Mouse (Mus musculus) granulocyte monocyte progenitor cell, adult 5-6 weeks (primary cell): Measurements from ENCODE around the gene Erg28. TPM values are rescaled to one million over a fixed set of nuclear protein-coding genes. Genes with fewer than 3 reads are reported as not detected.

Experiments
- ATAC-seq: replicated peaks from 2 replicates; pipeline ENCODE4 v1.8.0; 2016; ENCODE audit warnings: mild to moderate bottlenecking, moderate TSS enrichment, inconsistent platforms; ENCODE audit not compliant: poor library complexity, severe bottlenecking
- total RNA-seq, 2 experiments: library from RNA; stranded (forward) in 1 of 2; stranded (reverse) in 1 of 2; fragments of 200-712, 200-1000 nt in 1 of 2; fragments of >200 nt in 1 of 2; fragmentation: Nextera tagmentation in 1 of 2; gene quantifications; 2 replicates each; pipeline ENCODE4 v1.2.3; 2014 to 2017

The Erg28 gene
- total RNA-seq (2014; fragmentation: Nextera tagmentation) (64.0 and 79.4 TPM in 2 replicates), total RNA-seq (2017) (82.2 and 90.4 TPM in 2 replicates)

- peak; percentile 94 for ATAC-seq
Observed at GRCm38 (mm10) chr12:85824438-85825264, at the start of gene Erg28, which contains the start of gene Ttll5. Erg28 (minus strand) TSS chr12:85824550. Ttll5 (plus strand) TSS chr12:85824659.

GRCm38 (mm10) chr12:85869423-85869822, 45.1 kb upstream of the Erg28 start:
- ATAC-seq, result no peak

DNA sequence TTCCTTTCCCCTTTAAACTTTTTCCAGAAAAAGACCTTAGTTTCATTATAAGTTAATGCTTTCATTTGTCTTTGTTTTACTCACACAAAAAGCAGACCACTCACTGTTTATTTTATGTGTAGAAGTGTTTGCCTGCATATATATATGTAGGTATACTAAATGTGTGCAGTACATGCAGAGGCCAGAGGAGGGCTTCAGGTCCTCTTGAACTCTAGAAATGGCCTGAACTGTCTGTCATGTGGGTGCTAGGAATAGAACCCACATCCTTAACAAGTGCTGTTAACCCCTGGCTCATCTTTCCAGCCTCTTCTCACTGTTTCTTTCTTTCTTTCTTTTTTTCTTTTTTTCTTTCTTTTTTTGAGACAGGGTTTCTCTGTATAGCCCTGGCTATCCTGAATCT, 42.8 kb upstream of the Erg28 start:
- no peak; the same call in 1 of the 2 replicates for ATAC-seq

DNA sequence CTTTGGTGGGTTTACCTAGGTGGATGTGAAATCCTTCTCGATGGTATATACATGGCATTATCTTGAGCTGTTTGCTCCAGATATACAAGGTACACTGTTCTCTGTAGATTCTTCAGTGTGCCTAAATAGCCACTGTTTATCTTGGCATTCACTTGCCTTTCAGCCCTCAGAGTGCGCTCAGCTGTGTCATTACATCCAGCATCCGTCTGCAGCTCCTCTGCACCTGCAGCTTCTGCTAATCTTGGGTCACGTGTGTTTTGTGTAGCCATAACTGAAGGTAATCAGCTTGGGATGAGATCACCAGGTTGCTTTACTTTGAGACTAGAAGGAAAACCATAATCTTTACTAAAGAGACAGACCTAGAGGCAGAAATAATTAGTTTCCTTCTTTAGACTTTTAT, 42.3 kb upstream of the Erg28 start:
- no peak for ATAC-seq

DNA sequence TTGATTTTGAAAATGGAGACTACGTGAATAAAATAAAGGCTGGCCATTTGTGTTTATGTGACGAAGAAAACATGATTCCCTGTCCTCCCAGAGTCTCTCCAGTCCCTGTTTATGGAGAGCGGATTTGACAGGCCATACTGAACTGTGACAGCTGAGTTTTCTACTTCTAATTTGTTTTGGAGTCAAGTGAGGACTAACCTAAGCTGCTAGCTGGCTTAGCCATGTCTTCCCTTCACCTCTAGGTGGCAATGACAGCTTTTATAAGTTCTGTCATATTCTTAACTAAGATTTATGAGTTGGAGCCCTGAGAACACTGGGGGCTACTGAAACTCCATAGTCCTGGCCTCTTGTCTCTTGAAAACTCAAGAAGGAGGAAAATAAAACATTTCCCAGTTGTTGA, 41.2 kb upstream of the Erg28 start:
- no peak for ATAC-seq

DNA sequence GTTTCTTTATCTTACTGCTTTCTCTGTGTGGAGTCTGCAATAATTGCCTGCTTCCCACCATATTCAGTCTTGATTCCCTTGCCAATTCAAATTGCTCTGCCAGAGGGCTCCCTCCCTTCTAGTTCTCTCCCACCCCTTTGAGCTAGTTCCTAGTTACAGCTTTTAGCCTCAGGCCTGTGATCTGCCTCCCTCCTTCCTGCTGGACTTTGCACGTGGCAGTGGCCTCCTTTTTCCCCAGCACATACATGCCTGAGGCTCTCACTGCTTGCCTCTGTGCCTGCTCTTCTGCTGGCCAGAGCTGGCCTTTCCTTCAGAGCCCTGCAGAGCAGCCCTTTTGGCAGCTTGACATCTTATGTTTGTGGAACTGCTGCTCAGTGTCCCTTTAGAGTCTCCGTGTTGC, 38.2 kb upstream of the Erg28 start:
- no peak for ATAC-seq

DNA sequence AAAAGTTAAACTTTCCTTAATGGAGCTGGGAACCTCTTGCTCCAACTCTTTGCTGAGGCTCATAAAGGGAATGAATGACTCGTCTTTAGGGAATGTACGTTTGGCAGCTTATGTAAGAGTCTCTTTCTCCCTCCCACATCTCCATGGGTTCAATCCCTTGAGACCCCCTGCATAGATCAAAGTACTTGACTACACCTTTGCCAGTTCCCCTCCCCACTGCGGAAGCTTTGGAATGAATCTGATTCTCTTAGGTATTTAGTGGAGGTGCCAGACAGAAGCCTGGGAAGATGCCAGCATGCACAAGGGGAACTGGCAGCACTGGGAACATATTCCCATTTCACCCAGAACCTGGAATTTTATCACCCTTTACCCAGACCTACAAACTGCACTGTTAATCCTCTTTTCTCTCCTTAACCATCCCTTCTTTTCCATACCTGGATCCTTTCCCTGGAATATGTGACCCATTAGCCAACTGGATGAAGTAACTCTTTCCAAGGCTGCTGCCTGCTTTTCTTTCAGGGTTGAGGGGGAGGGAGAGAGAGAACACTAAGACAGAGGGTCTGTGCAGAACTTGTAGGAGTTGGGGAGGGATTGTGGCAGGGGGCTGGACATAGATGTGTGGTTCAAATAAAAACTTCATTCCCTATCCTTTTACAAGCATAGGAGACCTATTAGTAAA, 35.3 kb upstream of the Erg28 start:
- ATAC-seq, result no peak

- no peak for ATAC-seq
Observed at GRCm38 (mm10) chr12:85859111-85859510, 34.8 kb upstream of the Erg28 start.

DNA sequence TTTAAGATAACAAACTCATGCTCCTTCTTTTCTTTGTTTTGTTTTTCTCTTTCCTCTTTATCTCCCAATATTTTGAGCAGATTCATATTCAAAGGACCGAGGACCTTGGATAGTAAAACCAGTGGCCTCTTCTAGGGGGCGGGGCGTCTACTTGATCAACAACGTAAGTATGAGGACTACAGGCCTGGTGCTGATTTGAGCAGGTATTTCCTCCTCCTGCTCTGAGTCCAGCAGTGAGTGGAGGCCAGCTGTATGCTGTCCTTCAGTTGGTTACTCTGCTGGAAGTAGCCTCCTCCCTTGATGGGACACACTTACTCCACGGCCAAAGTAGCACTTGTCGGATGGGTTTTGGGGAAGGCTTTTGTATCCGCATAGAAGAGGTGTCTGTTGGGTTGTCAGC, 33.0 kb upstream of the Erg28 start:
- ATAC-seq, result no peak

DNA sequence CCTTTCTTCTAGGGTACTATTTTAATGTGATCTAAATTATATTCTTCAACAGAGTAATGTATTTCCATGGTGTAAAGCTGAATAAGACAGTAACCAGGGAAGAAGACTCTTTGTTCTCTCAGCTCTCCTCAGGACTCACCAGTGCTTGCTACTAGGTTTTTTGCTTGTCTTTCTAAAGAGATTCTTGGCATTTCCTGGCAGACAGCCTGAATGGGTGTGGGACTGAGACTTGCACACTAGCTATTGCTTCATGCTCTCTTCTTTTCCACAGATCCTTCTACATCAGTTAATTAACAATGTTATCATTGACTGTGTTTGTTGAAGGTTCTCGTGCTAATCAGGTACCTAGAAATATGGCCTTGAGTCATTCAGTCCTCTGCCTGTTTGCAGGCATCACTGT, 29.9 kb upstream of the Erg28 start:
- no peak for ATAC-seq

DNA sequence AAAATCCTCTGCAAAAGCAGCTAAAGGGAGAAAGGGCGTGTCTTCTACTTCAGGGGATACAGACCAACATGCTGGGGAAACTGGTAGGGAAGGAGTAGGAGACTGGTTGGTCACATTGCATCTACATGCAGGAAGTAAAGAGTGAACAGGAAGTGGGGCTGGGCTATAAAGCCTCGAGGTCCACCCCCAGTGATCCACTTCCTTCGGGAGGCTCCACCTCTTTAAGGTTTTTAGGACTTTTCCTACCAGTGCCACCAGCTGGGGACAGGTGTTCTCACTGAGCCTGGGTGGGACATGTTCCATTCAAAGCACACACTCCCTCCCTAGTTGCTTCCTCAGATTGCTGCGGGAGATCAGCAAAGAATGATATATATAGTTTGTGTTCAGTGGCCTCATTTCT, 29.5 kb upstream of the Erg28 start:
- no peak for ATAC-seq

- no peak for ATAC-seq
Observed at GRCm38 (mm10) chr12:85850661-85851060, 26.3 kb upstream of the Erg28 start.

DNA sequence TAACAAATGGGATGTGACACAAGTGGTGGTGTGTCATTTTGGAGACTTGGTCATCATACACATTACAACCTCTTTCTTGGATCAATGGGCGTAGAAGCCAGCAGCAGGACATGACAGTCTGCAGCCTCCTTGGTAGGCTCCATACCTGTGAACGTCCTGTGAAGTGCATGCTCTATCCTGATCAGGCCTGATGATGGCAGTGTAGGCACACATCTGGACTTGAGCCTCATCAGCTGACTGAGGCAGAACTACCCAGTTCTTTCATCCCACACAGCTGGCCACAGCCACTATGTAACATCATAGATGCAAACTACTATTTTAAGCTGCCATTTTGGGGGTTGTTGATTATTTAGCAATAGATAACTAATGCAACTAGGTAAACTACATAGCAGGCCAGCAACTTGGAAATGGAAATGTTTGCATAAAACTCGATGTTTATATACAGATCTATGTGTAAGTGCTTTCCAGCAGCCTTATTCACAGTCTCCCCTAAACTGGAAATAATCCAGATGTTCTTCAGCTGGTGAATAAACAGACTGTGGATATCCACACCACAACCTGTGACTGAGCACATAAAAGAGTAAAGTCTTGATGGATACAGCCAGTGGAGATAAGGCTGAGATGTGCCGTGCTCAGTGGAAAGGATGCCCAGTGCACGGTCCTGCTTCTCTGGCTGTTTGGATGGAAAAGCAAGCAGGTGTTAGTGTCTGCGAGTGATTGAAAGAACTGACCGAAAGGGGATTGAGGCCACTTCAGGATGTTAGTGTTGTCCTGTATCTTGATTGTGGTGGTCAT, 24.0 kb upstream of the Erg28 start:
- ATAC-seq, result peak; percentile 50

- ATAC-seq, result no peak; the same call in 1 of the 2 replicates
Observed at GRCm38 (mm10) chr12:85839371-85840000, 15.1 kb upstream of the Erg28 start.

- ATAC-seq, result no peak
Observed at GRCm38 (mm10) chr12:85837765-85838164, 13.4 kb upstream of the Erg28 start.

DNA sequence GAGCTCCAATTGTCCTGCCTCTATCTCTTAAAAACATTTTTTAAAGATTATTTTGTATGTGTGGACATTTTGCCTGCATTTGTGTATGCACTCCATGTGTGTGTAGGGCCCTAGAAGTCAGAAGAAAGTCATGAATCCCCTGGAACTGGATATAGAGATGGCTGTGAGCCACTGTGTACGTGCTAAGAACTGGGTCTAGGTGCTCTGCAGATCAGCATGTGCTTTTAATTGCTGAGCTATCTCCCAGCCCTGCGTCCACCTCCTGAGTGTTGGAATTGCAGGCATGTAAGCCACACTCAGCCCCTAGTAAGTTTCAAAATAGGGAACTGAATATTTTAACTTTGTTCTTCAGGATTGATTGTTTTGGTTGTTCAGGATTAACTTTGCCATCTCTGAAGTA, 10.2 kb upstream of the Erg28 start:
- ATAC-seq, result no peak

DNA sequence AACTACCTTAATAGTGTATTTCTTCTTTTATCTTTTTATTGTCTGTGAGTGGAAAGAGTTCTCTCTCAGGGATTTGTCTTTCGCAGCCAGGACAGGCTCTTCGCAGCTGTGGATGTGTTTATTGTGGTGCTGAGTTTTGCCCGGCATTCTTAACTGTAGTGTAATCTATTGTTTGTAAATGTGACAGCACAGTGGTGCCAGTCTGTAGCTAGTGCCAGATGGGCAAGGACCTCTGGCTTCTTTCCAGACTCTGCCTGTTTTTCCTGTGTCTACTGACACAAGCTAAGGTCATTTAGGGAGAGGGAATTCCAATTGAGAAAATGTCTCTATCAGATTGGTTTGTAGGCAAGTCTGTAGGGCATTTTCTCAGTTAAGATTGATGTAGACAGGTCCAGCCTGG, 6.3 kb upstream of the Erg28 start:
- no peak for ATAC-seq

GRCm38 (mm10) chr12:85829866-85830265, 5.5 kb upstream of the Erg28 start:
- no peak for ATAC-seq

DNA sequence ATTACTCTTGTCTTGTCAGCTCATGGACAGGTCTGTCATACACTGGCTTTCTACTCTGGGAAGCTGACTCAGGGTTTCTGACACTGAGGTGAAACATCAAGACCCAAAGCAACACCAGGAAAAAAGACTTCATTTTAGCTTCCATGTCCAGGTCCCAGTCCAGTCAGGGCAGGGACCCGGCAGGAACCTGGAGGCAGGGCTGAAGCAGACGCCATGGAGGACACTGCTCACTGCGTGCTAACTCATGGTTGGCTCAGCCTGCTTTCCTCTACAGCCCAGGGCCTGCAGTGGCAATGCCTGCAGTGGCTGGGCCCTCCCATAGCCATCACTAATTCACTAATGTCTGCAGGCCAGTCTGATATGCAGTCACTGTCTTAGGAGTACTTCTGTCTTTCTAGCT, 4.5 kb upstream of the Erg28 start:
- no peak for ATAC-seq

- no peak for ATAC-seq
Observed at GRCm38 (mm10) chr12:85825822-85826221, 1.5 kb upstream of the Erg28 start.
